Mouse (Mus musculus): Measurements from ENCODE around the gene Bad. TPM values are rescaled to one million over a fixed set of nuclear protein-coding genes. Genes with fewer than 3 reads are reported as not detected.
A peak's percentile ranks its signal among the peaks of the same experiment; 100 is the strongest.
"Not testable (repeated sequence)": the region's sequence is repeated elsewhere in the genome, so short reads cannot be mapped to it uniquely, and the experiment has no call there.

Bad gene
- polyA plus RNA-seq, 1 experiment from 2014 or later = 87.1 TPM

DNA sequence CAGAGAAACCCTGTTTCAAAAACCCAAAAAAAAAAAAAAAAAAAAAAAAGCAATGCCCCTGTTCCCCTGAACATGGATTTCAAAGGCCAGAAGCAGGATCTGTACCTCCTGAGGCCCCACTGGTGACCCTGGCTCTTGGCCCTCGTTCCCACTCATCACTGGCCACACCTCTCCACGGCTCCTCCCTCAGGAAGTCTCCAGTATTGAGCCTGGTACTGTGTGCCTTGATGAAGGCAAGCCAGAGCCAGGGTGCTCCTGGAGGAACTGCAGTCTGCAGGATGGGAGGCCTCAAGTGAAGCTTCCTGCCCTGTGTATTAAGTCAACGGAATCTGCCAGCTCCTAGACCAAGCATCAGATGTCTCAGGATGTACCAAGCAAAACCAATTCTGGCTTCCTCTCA lies 35.5 kb upstream of the Bad start:
- no peak overlapping the region for H3K9ac ChIP-seq (ENCODE audit: low read length)
- H3K27me3 ChIP-seq (ENCODE audit: control insufficient read depth, insufficient read depth, low read length) = no peaks in the 10 kb centered on the region
- no peak overlapping the region for H3K4me3 ChIP-seq (replicated peaks; ENCODE audit: low read length)
- peaks cover 21% of the 10 kb centered on the region for H3K4me1 ChIP-seq (ENCODE audit: control insufficient read depth, insufficient read depth, low read length)
- 74% methylated on average over 3 of the region's 3 CpGs for WGBS
- no peak overlapping the region for H3K27ac ChIP-seq (ENCODE audit: low read length)
- H3K4me2 ChIP-seq (ENCODE audit: low read depth, low read length) = no peak overlapping the region
- no peak for ATAC-seq (ENCODE audit: insufficient read depth, low FRiP score)
- no peaks in the 10 kb centered on the region for H3K9me3 ChIP-seq (replicated peaks; ENCODE audit: control insufficient read depth, low read length)
- 0 out of 2 replicates have a peak, but pooled peaks cover 3% of the 10 kb centered on the region for H3K36me3 ChIP-seq (ENCODE audit: control insufficient read depth, insufficient read depth, low read length)

DNA sequence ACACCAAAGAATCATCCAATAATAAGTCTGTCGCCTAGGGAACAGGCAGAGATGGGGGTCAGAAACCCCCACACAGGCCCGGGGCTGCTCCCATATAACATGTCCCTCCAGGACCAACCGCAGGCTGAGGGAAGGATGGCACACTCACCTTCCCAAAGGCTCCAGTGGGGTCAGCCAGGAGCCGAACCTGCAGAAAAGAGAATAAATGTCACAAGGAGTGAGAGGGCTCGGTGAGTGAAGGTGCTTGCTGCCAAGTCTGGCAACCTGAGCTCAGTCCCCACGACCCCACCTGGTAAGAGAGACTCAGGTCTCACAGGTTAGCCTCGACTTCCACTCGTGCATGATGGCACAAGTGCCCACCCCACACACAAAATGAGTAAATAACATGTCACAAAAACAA lies 34.6 kb upstream of the Bad start:
- Histone ChIP-seq H3K9me3 (replicated peaks; ENCODE audit: control insufficient read depth, low read length) (no peaks in the 10 kb centered on the region), H3K27me3 (ENCODE audit: control insufficient read depth, insufficient read depth, low read length) (no peaks in the 10 kb centered on the region), H3K4me3 (replicated peaks; ENCODE audit: low read length) (no peak overlapping the region), H3K4me1 (ENCODE audit: control insufficient read depth, insufficient read depth, low read length) (peaks cover 24% of the 10 kb centered on the region), H3K9ac (ENCODE audit: low read length) (no peak overlapping the region), H3K36me3 (ENCODE audit: control insufficient read depth, insufficient read depth, low read length) (0 out of 2 replicates have a peak, but pooled peaks cover 3% of the 10 kb centered on the region), H3K4me2 (ENCODE audit: low read depth, low read length) (no peak overlapping the region; the same call in 1 of the 2 replicates), H3K27ac (ENCODE audit: low read length) (no peak overlapping the region)
- WGBS = 88% methylated on average over 8 of the region's 8 CpGs
- ATAC-seq (ENCODE audit: insufficient read depth, low FRiP score) = no peak

DNA sequence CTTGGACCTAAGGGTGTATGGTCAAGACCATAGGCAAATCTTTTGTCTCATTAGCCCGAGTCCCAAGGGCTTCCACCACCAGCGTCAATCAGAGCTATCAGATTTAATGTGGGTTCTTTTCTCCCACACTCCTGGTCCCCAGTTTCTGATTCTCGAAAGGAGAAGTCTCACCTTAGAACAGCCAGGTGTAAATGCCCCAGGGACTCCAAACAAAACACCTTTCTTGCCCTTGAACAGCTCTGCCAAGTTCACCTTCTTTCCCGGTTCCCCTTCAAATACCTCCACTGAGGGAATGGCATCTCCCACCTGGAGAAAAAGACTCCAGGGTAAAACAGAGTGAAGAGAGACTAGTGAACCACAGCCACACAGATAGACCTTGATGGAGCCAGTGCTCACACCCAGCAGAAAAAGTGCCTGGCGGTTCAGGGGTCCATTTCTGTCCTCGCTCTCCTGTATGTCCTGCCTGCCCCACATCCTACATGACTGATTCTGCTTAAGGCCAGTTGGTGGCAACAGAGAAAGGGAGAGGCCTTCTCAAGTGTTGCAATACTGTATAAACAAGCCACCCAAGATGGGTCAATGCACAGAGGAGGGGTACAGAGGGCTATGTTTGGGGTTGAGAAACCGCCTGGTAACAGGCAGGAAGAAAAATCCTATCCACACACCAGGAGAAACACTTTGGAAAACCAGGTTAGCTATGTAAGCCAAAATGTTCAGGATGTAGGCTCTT lies 33.7 kb upstream of the Bad start:
- Histone ChIP-seq H3K4me1 (ENCODE audit: control insufficient read depth, insufficient read depth, low read length) (peaks cover 24% of the 10 kb centered on the region), H3K4me2 (ENCODE audit: low read depth, low read length) (peak overlapping the region; percentile 83), H3K9me3 (replicated peaks; ENCODE audit: control insufficient read depth, low read length) (no peaks in the 10 kb centered on the region), H3K9ac (ENCODE audit: low read length) (peak overlapping the region; percentile 87), H3K27ac (ENCODE audit: low read length) (no peak overlapping the region), H3K27me3 (ENCODE audit: control insufficient read depth, insufficient read depth, low read length) (no peaks in the 10 kb centered on the region), H3K36me3 (ENCODE audit: control insufficient read depth, insufficient read depth, low read length) (0 out of 2 replicates have a peak, but pooled peaks cover 3% of the 10 kb centered on the region), H3K4me3 (replicated peaks; ENCODE audit: low read length) (peak overlapping the region; percentile 72)
- ATAC-seq (ENCODE audit: insufficient read depth, low FRiP score) = no peak
- WGBS = 77% methylated on average over 7 of the region's 7 CpGs

DNA sequence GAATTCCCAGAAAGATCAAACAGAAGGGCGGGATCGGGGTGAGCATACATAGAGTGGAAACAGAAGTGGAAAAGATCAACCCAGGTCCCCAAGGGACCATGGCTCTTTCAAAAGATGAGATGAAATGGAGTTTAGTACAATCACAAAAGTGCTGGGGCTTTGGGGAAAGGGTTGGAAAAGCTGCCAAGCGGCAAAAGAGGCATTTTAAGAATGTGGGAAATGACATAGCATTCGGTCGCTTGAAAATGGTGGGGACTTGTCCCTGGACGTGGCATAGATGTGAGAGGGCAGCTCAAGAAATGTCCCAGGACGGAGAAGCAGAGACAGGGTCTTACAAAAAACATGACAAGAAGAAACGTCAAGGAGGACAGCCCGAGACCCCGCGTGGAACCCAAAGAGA lies 32.6 kb upstream of the Bad start:
- H3K27me3 ChIP-seq (ENCODE audit: control insufficient read depth, insufficient read depth, low read length) = no peaks in the 10 kb centered on the region
- 7% methylated on average over 11 of the region's 11 CpGs for WGBS
- peak overlapping the region; percentile 83 for H3K4me2 ChIP-seq (ENCODE audit: low read depth, low read length)
- peaks cover 3% of the 10 kb centered on the region; the same call in 1 of the 2 replicates for H3K36me3 ChIP-seq (ENCODE audit: control insufficient read depth, insufficient read depth, low read length)
- ATAC-seq (ENCODE audit: insufficient read depth, low FRiP score) = no peak
- H3K4me1 ChIP-seq (ENCODE audit: control insufficient read depth, insufficient read depth, low read length) = peaks cover 24% of the 10 kb centered on the region
- peak overlapping the region; percentile 72 for H3K4me3 ChIP-seq (replicated peaks; ENCODE audit: low read length)
- H3K27ac ChIP-seq (ENCODE audit: low read length) = peak overlapping the region; percentile 100
- H3K9me3 ChIP-seq (replicated peaks; ENCODE audit: control insufficient read depth, low read length) = no peaks in the 10 kb centered on the region
- peak overlapping the region; percentile 87 for H3K9ac ChIP-seq (ENCODE audit: low read length)

DNA sequence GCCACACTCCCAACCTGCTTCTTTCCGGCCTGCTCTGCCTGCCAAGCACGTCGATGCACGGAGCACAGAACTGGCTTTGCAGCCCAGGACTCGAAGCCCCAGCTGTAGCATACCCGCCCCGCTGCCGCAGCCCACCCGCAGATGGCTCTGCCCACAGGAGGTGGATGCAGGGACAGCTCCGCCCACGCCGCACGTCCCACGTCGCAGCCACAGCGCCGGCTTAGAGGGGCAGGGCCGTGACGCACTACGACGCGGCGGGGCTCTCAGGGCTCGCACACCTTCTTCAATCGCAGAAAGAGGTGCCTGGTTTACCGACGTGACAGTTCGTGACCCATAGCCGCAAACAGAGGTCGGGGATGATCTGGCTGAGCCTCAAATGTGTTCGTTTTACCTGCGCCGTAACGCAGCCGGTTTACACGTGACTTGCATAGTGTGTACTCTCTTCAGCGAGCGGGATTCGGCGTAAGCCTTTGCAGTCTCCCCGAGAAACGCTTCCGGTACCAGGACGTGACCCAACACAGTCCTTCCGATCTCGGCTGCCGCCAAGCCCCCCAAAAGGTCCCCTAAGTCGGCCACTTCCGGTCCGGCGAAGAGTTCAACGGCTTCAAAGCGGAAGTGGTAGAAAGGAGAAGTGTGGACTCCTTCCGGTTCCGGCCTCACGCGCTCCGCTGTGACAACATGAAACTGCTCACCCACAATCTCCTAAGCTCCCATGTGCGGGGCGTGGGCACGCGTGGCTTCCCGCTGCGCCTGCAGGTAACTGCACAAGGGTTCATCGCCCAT lies 32.0 kb upstream of the Bad start, which contains the start of the genes Trmt112 and Prdx5:
Trmt112 (plus strand) TSS at position 192 of the 783 bp plus-strand sequence.
Prdx5 (minus strand) TSS at position 600 of the 783 bp plus-strand sequence.
- H3K27me3 ChIP-seq (ENCODE audit: control insufficient read depth, insufficient read depth, low read length) = no peaks in the 10 kb centered on the region
- under 1% methylated on average over 65 of the region's 65 CpGs for WGBS
- H3K36me3 ChIP-seq (ENCODE audit: control insufficient read depth, insufficient read depth, low read length) = peaks cover 3% of the 10 kb centered on the region; the same call in 1 of the 2 replicates
- H3K9me3 ChIP-seq (replicated peaks; ENCODE audit: control insufficient read depth, low read length) = no peaks in the 10 kb centered on the region
- peak; percentile 94 for ATAC-seq (ENCODE audit: insufficient read depth, low FRiP score)
- peaks cover 24% of the 10 kb centered on the region for H3K4me1 ChIP-seq (ENCODE audit: control insufficient read depth, insufficient read depth, low read length)
- H3K27ac ChIP-seq (ENCODE audit: low read length) = peak within 1 kb of the TSS; percentile 100
- peak within 1 kb of the TSS; percentile 83 for H3K4me2 ChIP-seq (ENCODE audit: low read depth, low read length)
- peak within 1 kb of the TSS; percentile 87 for H3K9ac ChIP-seq (ENCODE audit: low read length)
- peak within 1 kb of the TSS; percentile 72 for H3K4me3 ChIP-seq (replicated peaks; ENCODE audit: low read length)

DNA sequence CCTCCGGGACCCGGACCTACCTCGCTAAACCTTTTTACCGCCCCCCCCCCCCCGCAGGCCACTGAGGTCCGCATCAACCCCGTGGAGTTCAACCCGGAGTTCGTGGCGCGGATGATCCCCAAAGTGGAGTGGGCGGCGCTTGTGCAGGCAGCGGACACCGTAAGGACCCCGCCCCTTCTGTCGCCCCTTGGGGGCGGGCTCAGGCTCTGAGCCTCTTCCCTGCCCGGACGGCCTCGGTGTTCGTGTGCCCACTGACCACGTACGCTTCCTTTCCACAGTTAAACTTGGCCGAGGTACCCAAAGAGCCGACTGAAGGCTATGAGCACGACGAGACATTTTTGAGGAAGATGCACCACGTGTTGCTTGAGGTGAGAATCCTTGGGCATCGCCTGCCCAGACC lies 31.4 kb upstream of the Bad start:
- WGBS = under 1% methylated on average over 28 of the region's 30 CpGs
- Histone ChIP-seq H3K4me3 (replicated peaks; ENCODE audit: low read length) (peak overlapping the region; percentile 72), H3K4me2 (ENCODE audit: low read depth, low read length) (peak overlapping the region; percentile 83), H3K27ac (ENCODE audit: low read length) (peak overlapping the region; percentile 100), H3K4me1 (ENCODE audit: control insufficient read depth, insufficient read depth, low read length) (peaks cover 24% of the 10 kb centered on the region), H3K9ac (ENCODE audit: low read length) (peak overlapping the region; percentile 87)
- ATAC-seq (ENCODE audit: insufficient read depth, low FRiP score) = peak; percentile 30
- H3K9me3 ChIP-seq (replicated peaks; ENCODE audit: control insufficient read depth, low read length); H3K36me3 ChIP-seq (ENCODE audit: control insufficient read depth, insufficient read depth, low read length); H3K27me3 ChIP-seq (ENCODE audit: control insufficient read depth, insufficient read depth, low read length): not testable (repeated sequence)

- no peaks in the 10 kb centered on the region; the same call in 1 of the 2 replicates for H3K36me3 ChIP-seq (ENCODE audit: control insufficient read depth, insufficient read depth, low read length)
- ATAC-seq (ENCODE audit: insufficient read depth, low FRiP score) = no peak
- H3K27me3 ChIP-seq (ENCODE audit: control insufficient read depth, insufficient read depth, low read length) = no peaks in the 10 kb centered on the region
- peak overlapping the region; percentile 72 for H3K4me3 ChIP-seq (replicated peaks; ENCODE audit: low read length)
- no peaks in the 10 kb centered on the region for H3K9me3 ChIP-seq (replicated peaks; ENCODE audit: control insufficient read depth, low read length)
- H3K9ac ChIP-seq (ENCODE audit: low read length) = peak overlapping the region; percentile 57
- H3K4me2 ChIP-seq (ENCODE audit: low read depth, low read length) = peak overlapping the region; percentile 83
- peaks cover 24% of the 10 kb centered on the region for H3K4me1 ChIP-seq (ENCODE audit: control insufficient read depth, insufficient read depth, low read length)
- WGBS = 84% methylated on average over 19 of the region's 19 CpGs
- peak overlapping the region; percentile 23; the same call in 1 of the 2 replicates for H3K27ac ChIP-seq (ENCODE audit: low read length)
Observed at GRCm38 (mm10) chr19:6911101-6912074, 30.3 kb upstream of the Bad start.

GRCm38 (mm10) chr19:6912205-6912970 lies 29.3 kb upstream of the Bad start:
- Histone ChIP-seq H3K9ac (ENCODE audit: low read length) (no peak overlapping the region), H3K4me2 (ENCODE audit: low read depth, low read length) (no peak overlapping the region), H3K4me3 (replicated peaks; ENCODE audit: low read length) (no peak overlapping the region), H3K4me1 (ENCODE audit: control insufficient read depth, insufficient read depth, low read length) (peaks cover 25% of the 10 kb centered on the region), H3K27ac (ENCODE audit: low read length) (no peak overlapping the region), H3K36me3 (ENCODE audit: control insufficient read depth, insufficient read depth, low read length) (no peaks in the 10 kb centered on the region; the same call in 1 of the 2 replicates), H3K9me3 (replicated peaks; ENCODE audit: control insufficient read depth, low read length) (no peaks in the 10 kb centered on the region), H3K27me3 (ENCODE audit: control insufficient read depth, insufficient read depth, low read length) (no peaks in the 10 kb centered on the region)
- WGBS = 91% methylated on average over 15 of the region's 15 CpGs
- ATAC-seq (ENCODE audit: insufficient read depth, low FRiP score) = no peak

All from stomach, embryonic 16.5 days (tissue).